Mouse (Mus musculus): Measurements from ENCODE around the gene Phgdh.

- TF ChIP-seq POLR2A (IDR thresholded peaks at IDR 0.05; ENCODE audit: insufficient read depth, low read length), result no peak
- TF ChIP-seq CTCF (IDR thresholded peaks at IDR 0.05; ENCODE audit: low read depth, low read length), result no peak
Observed at GRCm38 (mm10) chr3:98381677-98382245, 42.0 kb upstream of the Phgdh start.

All from ES-Bruce4 (cell line).